Mouse (Mus musculus): ENCODE data around the gene Mrpl32.

Gene Mrpl32

GRCm38 (mm10) chr13:14612926-14613529 lies at the start of gene Mrpl32, which contains the start of gene Psma2:
TSS of gene Mrpl32 (minus strand) at chr13:14613165.
TSS of gene Psma2 (plus strand) at chr13:14613240.
- peak; percentile 97 to 98 for DNase-seq

- DNase-seq: no peak
Observed at GRCm38 (mm10) chr13:14649301-14649700, 36.3 kb upstream of the Mrpl32 start.

DNA sequence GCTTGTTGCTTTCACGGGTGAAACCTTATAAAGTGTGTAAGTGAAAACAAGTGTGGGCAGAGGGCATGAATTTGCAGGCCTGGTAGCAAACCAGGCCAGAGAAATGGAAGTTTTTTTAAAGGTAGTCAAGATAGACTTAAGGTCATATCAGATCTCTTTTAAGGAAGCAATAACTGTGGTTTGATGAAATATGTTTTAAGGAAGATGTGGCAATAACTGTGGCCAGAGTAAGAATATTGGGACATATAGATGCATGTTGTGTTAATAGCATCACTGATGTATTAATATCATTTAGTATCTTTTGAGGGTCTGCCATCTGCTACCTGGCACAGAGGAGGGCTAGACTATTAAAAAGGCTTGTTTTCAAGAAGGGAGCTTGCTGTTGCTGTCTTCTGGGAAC lies 27.0 kb upstream of the Mrpl32 start:
- no peak for DNase-seq

DNA sequence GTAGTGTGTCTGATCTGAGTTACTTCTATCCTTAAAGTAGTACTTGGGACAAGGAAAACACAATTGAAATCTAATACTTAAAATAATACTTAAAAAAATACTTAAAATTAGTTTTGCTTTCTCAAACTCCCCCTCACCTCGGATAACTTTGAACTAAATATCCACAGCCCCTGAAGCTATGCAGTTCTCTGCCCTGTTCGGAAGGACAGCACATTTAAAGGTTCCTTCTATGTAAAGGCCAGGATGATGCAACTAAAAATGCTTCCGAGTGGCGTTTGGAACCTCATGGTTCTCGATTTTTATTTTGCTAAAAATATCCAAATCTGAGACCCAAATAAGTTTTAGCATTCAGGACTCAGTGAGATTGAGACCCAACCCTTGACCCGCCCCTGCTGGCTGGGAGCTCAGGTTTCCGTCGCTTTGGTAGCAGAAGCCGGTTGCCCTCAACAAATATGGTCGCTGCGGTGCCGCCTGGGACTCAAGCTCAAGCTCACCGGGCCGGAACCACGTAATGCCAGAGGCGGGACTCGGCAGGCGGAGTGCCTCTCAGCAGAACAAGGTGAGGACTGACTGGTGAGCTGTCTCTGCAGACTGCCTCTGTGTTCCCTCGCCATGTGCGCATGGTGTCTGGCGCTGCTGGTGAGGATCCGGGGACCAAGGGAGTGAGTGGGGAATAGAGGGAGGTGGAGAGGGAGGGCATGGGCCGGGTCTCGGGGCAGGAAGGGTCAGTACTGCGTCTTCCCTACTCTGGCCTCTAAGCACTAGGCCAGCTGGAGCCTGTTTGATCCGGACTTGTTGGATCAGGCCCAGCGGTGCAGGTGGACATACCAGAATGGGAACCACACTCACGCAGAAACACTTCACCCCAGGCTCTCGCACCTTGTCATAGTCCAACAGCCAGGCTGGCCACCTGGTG lies 17.0 kb upstream of the Mrpl32 start, which contains the start of gene AW209491:
AW209491 (plus strand) TSS at position 429 of the 916 bp plus-strand sequence.
- DNase-seq: peak; percentile 97 to 98

- peak; percentile 29 to 65 for DNase-seq
Observed at GRCm38 (mm10) chr13:14618724-14619123, 5.8 kb upstream of the Mrpl32 start.

DNA sequence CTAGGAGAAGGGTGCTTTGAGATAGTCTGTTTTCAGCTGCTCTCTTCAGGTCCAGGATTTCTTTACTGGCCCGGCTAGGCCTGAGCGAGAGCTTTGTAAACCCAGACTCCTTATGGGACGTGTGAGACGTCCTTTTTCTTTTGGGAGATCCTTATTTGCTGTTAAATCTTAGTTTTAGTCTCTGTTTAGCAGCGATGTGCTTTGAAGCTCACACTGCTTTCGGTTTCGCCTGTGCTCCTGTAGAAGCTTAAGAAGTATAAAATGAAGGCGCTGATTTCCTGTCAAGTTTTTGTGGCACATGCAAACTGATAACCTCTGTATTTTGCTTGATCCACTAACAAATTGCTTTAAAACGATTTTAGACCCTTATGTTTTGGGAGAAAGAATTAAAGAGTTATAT lies 588 bp upstream of the Mrpl32 start:
- DNase-seq: no peak

DNA sequence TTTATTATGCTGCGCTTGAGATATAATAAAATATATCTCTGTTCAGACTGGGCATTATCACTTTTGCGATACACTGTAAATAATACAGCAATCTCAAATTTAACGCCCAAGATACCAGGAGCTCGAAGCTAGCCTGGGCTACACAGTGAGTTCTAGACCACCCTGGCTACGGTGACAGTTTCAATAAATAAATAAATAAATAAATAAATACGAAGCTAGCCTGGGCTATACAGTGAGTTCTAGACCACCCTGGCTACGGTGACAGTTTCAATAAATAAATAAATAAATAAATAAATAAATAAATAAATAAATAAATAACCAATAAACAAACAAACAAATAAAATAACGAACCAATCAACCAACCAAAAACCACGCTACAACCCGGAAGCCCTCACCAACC lies 502 bp downstream of the Mrpl32 start:
- no peak for DNase-seq

GRCm38 (mm10) chr13:14607616-14608015 lies 5.3 kb downstream of the Mrpl32 start:
- DNase-seq: peak; percentile 7 to 33

DNA sequence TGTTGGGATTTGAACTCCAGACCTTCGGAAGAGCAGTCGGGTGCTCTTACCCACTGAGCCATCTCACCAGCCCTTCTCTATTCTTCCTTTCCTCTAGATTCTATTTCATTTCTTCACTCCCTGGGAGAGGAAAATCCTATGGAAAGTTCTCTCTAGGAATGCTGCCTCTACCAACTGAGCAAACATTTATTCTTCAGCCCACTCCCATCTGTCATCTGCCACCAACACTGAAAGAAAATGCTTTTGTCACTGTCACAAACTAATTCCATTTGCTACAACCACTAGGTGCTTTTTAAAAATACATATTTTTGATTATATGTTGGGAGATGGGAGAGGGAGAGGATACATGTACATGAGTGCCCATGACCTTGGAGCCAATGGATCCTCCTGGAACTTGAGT lies 10.2 kb downstream of the Mrpl32 start:
- DNase-seq: no peak

GRCm38 (mm10) chr13:14580392-14580791 lies 32.6 kb downstream of the Mrpl32 start:
- no peak for DNase-seq

GRCm38 (mm10) chr13:14574128-14574527 lies 38.8 kb downstream of the Mrpl32 start:
- DNase-seq: no peak

GRCm38 (mm10) chr13:14561336-14561735 lies 51.6 kb downstream of the Mrpl32 start:
- no peak for DNase-seq

Measured in lung, adult 18-20 months (tissue).